Mouse (Mus musculus) neural tube, embryonic 11.5 days (tissue): ENCODE data around the gene Aqp1. TPM values are rescaled to one million over a fixed set of nuclear protein-coding genes. Genes with fewer than 3 reads are reported as not detected.

Experiments
- ATAC-seq: fragments of 200-750 bp; cut with Nextera tagmentation; 2 replicates; pipeline ENCODE4 v1.8.0; 2017; ENCODE audit warnings: moderate number of reproducible peaks, mild to moderate bottlenecking, moderate TSS enrichment, moderate library complexity; ENCODE audit not compliant: insufficient read depth, low FRiP score, low TSS enrichment
- DNase-seq: peaks from one replicate; pipeline ENCODE4 v3.0.0-alpha.2; 2015; ENCODE audit warnings: low spot score
- H3K27ac ChIP-seq: fragments of 300-500 bp; sonication (generic); 2 replicates; pipeline ENCODE4 v1.5.1; 2014; ENCODE audit warnings: low read depth, mild to moderate bottlenecking, low read length
- H3K27me3 ChIP-seq: fragments of 300-500 bp; sonication (generic); 2 replicates; pipeline ENCODE4 v1.6.1; 2014; ENCODE audit warnings: mild to moderate bottlenecking, low read length, mixed read lengths; ENCODE audit not compliant: control insufficient read depth, insufficient read depth
- H3K36me3 ChIP-seq: fragments of 300-500 bp; sonication (generic); 2 replicates; pipeline ENCODE4 v1.6.1; 2014; ENCODE audit warnings: mild to moderate bottlenecking, low read length, moderate library complexity, mixed read lengths; ENCODE audit not compliant: control insufficient read depth, insufficient read depth
- H3K4me1 ChIP-seq: fragments of 300-500 bp; sonication (generic); 2 replicates; pipeline ENCODE4 v1.6.1; 2014; ENCODE audit warnings: low read length, mixed read lengths; ENCODE audit not compliant: control insufficient read depth, insufficient read depth
- H3K4me2 ChIP-seq: fragments of 300-500 bp; sonication (generic); 2 replicates; pipeline ENCODE4 v1.6.1; 2014; ENCODE audit warnings: low read depth, mild to moderate bottlenecking, moderate library complexity
- H3K4me3 ChIP-seq: fragments of 300-500 bp; sonication (generic); 2 replicates; pipeline ENCODE4 v1.5.1; 2014; ENCODE audit warnings: low read depth, low read length
- H3K9ac ChIP-seq: fragments of 300-500 bp; sonication (generic); 2 replicates; pipeline ENCODE4 v1.6.1; 2014; ENCODE audit warnings: mild to moderate bottlenecking, low read length
- H3K9me3 ChIP-seq: fragments of 300-500 bp; sonication (generic); 2 replicates; pipeline ENCODE4 v1.6.1; 2016; ENCODE audit warnings: low read length; ENCODE audit not compliant: control insufficient read depth
- WGBS: fragments of 180-500 bp; shearing (Covaris S2); extraction: QIAGEN DNeasy Blood & Tissue Kit; methylation state at CpG from one replicate; pipeline ENCODE4 v1.1.7; 2014; 5-methylcytosine and 5-hydroxymethylcytosine counted together
- polyA plus RNA-seq: library from polyadenylated mRNA; unstranded; fragments of >200 nt; fragmentation: Nextera tagmentation; extraction: Ambion mirVana; gene quantifications from 2 replicates; pipeline ENCODE4 v1.2.1, GENCODE M21; 2014

The Aqp1 gene
- polyA plus RNA-seq, 1 experiment from 2014 or later, result 0.08 TPM

GRCm38 (mm10) chr6:55338934-55339825, 2.9 kb downstream of the Aqp1 start:
- no peak overlapping the region for H3K4me3 ChIP-seq
- H3K9me3 ChIP-seq, result no peaks in the 10 kb centered on the region
- WGBS, result 78% methylated on average over 9 of the region's 9 CpGs
- DNase-seq (no peak), ATAC-seq (no peak)
- no peaks in the 10 kb centered on the region for H3K27me3 ChIP-seq
- H3K36me3 ChIP-seq, result no peaks in the 10 kb centered on the region
- H3K27ac ChIP-seq, result no peak overlapping the region
- H3K4me1 ChIP-seq, result peaks cover 3% of the 10 kb centered on the region
- no peak overlapping the region for H3K4me2 ChIP-seq
- no peak overlapping the region for H3K9ac ChIP-seq

- Histone ChIP-seq H3K9ac (no peak overlapping the region), H3K4me1 (no peaks in the 10 kb centered on the region; the same call in 1 of the 2 replicates), H3K36me3 (no peaks in the 10 kb centered on the region), H3K9me3 (no peaks in the 10 kb centered on the region), H3K4me2 (no peak overlapping the region), H3K27me3 (no peaks in the 10 kb centered on the region), H3K27ac (no peak overlapping the region), H3K4me3 (no peak overlapping the region)
- WGBS, result 39% methylated on average over 5 of the region's 5 CpGs
- no peak for DNase-seq
- ATAC-seq, result no peak
These were observed 5.5 kb downstream of the Aqp1 start for GRCm38 (mm10) chr6:55341688-55342087.

GRCm38 (mm10) chr6:55342328-55342727, 6.1 kb downstream of the Aqp1 start:
- no peak overlapping the region for H3K4me3 ChIP-seq
- no peaks in the 10 kb centered on the region; the same call in 1 of the 2 replicates for H3K4me1 ChIP-seq
- WGBS, result 87% methylated on average over 9 of the region's 9 CpGs
- no peaks in the 10 kb centered on the region for H3K9me3 ChIP-seq
- no peak overlapping the region for H3K9ac ChIP-seq
- H3K27ac ChIP-seq, result no peak overlapping the region
- H3K4me2 ChIP-seq, result no peak overlapping the region
- no peak for DNase-seq
- no peak for ATAC-seq
- H3K27me3 ChIP-seq, result no peaks in the 10 kb centered on the region
- no peaks in the 10 kb centered on the region for H3K36me3 ChIP-seq

GRCm38 (mm10) chr6:55343446-55343845, 7.2 kb downstream of the Aqp1 start:
- Histone ChIP-seq H3K27me3 (no peaks in the 10 kb centered on the region), H3K36me3 (no peaks in the 10 kb centered on the region), H3K9ac (no peak overlapping the region), H3K27ac (no peak overlapping the region), H3K4me1 (no peaks in the 10 kb centered on the region; the same call in 1 of the 2 replicates), H3K4me3 (no peak overlapping the region), H3K9me3 (no peaks in the 10 kb centered on the region), H3K4me2 (no peak overlapping the region)
- ATAC-seq (no peak), DNase-seq (no peak)
- 91% methylated on average over 10 of the region's 10 CpGs for WGBS

- no peaks in the 10 kb centered on the region for H3K27me3 ChIP-seq
- H3K36me3 ChIP-seq, result no peaks in the 10 kb centered on the region
- H3K9me3 ChIP-seq, result no peaks in the 10 kb centered on the region
- no peak for DNase-seq
- no peak overlapping the region for H3K4me2 ChIP-seq
- H3K27ac ChIP-seq, result no peak overlapping the region
- H3K9ac ChIP-seq, result no peak overlapping the region
- ATAC-seq, result no peak
- no peak overlapping the region for H3K4me3 ChIP-seq
- 94% methylated on average over 9 of the region's 9 CpGs for WGBS
- no peaks in the 10 kb centered on the region; the same call in 1 of the 2 replicates for H3K4me1 ChIP-seq
These were observed 8.2 kb downstream of the Aqp1 start for GRCm38 (mm10) chr6:55344291-55345016.

DNA sequence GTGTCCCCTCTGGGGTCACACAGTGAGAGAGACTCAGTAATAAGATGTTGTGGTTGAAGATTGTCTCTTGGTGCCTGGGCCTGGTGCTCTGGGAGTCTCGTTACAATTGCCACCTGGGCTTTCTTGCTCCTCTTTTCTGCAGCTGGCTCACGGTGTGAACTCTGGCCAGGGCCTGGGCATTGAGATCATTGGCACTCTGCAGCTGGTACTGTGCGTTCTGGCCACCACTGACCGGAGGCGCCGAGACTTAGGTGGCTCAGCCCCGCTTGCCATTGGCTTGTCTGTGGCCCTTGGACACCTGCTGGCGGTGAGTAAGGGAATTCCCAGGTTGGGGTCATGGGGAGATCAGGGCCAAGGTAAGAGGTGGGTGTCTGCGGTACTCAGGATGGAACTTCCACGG, 9.0 kb downstream of the Aqp1 start:
- no peaks in the 10 kb centered on the region for H3K36me3 ChIP-seq

GRCm38 (mm10) chr6:55346491-55346890, 10.3 kb downstream of the Aqp1 start:
- ATAC-seq, result no peak
- 85% methylated on average over 6 of the region's 7 CpGs for WGBS

More for the DNA sequence above, 9.0 kb downstream of the Aqp1 start:
- no peak overlapping the region for H3K9ac ChIP-seq
- no peak overlapping the region for H3K4me2 ChIP-seq
- no peaks in the 10 kb centered on the region; the same call in 1 of the 2 replicates for H3K4me1 ChIP-seq
- H3K4me3 ChIP-seq, result no peak overlapping the region
- DNase-seq (no peak), ATAC-seq (no peak)
- no peak overlapping the region for H3K27ac ChIP-seq
- H3K9me3 ChIP-seq, result no peaks in the 10 kb centered on the region
- 89% methylated on average over 10 of the region's 10 CpGs for WGBS
- H3K27me3 ChIP-seq, result no peaks in the 10 kb centered on the region

DNA sequence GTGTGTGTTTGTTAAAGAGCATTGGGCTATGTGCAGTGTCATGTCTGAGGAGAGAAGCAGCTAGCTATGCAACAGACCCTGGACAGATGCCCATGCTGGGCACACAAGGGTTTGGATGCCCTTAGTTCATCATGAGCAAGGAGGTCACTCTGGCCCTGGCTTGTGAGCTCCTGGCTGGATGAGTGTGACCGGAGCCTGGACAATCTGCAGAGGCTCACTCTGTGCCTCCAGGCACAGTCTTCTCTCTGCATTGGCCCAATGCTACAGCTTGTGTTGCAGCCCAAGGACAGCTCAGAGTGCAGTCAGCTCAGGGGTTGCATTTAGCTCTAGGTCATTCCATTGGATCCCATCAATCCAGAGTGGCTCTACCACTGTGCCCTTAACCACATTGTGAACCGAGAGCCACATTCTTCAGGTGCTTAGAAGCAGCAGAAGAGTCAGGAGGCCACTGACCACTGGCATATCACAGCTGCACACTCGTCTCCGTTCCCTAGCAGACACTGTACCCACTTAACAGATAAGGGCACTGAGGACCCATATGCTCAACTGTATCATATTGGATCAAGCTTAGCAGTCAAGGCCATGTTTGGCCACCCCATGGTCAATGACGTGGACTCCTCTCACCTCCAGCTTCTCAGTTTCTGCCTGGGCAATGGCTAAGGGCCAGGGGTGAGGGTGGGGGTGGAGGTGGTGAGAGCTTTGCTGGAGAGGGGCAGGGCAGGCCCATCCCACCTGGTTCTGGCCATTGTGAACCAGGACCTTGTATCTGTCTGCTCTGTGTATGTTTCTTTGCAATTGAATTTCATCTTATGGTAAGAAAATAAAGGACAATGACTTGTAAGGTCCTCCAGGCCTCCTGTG, 11.7 kb downstream of the Aqp1 start:
- Histone ChIP-seq H3K36me3 (no peaks in the 10 kb centered on the region), H3K4me2 (no peak overlapping the region), H3K4me3 (no peak overlapping the region), H3K9ac (no peak overlapping the region), H3K4me1 (no peaks in the 10 kb centered on the region), H3K9me3 (no peaks in the 10 kb centered on the region), H3K27ac (no peak overlapping the region), H3K27me3 (no peaks in the 10 kb centered on the region)
- ATAC-seq (no peak), DNase-seq (no peak)
- WGBS, result 82% methylated on average over 5 of the region's 5 CpGs

More at GRCm38 (mm10) chr6:55346491-55346890, 10.3 kb downstream of the Aqp1 start:
- Histone ChIP-seq H3K4me2 (no peak overlapping the region), H3K9ac (no peak overlapping the region), H3K4me1 (no peaks in the 10 kb centered on the region; the same call in 1 of the 2 replicates), H3K36me3 (no peaks in the 10 kb centered on the region), H3K27ac (no peak overlapping the region), H3K9me3 (no peaks in the 10 kb centered on the region), H3K27me3 (no peaks in the 10 kb centered on the region), H3K4me3 (no peak overlapping the region)
- no peak for DNase-seq
